Mouse (Mus musculus): ENCODE data around the gene Pnn. TPM values are rescaled to one million over a fixed set of nuclear protein-coding genes. Genes with fewer than 3 reads are reported as not detected.

Gene Pnn
- polyA plus RNA-seq, 1 experiment from 2014 or later = 71.3 TPM

DNA sequence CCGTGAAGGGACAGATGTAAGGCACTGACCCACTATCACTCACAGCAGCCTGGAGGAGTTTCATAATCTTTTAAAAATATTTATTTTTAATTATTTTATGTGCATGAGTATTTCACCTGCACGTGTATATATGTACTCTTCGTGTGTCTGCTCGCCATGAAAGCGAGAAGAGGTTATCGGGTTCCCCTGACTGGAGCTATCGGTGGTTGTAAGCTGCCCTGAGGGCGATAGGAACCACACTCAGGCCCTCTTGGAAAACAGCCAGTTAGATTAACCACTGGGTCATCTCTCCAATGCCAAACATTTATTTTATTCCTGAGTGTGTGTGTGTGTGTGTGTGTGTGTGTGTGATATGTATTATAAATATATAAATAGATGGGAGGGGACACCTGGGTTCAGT is 1.8 kb upstream of the Pnn start:
- DNase-seq (ENCODE audit: low spot score) (no peak), ATAC-seq (replicated peaks; ENCODE audit: low FRiP score, low TSS enrichment, low read depth) (no peak)
- no peak overlapping the region for H3K9ac ChIP-seq (ENCODE audit: low read length)
- H3K27ac ChIP-seq (ENCODE audit: low read depth) = no peak overlapping the region
- H3K4me1 ChIP-seq (replicated peaks; ENCODE audit: control insufficient read depth, insufficient read depth, low read length) = peaks cover 6% of the 10 kb centered on the region; the same call in 1 of the 2 replicates
- 92% methylated on average over 8 of the region's 8 CpGs for WGBS
- no peaks in the 10 kb centered on the region for H3K27me3 ChIP-seq (replicated peaks; ENCODE audit: control insufficient read depth, insufficient read depth, low read length)
- H3K4me3 ChIP-seq (ENCODE audit: low read depth, low read length) = no peak overlapping the region
- H3K4me2 ChIP-seq (ENCODE audit: low read length) = no peak overlapping the region
- H3K36me3 ChIP-seq (ENCODE audit: control insufficient read depth, insufficient read depth, low read length) = peaks cover 18% of the 10 kb centered on the region
- H3K9me3 ChIP-seq (ENCODE audit: control insufficient read depth, low read length) = no peaks in the 10 kb centered on the region

DNA sequence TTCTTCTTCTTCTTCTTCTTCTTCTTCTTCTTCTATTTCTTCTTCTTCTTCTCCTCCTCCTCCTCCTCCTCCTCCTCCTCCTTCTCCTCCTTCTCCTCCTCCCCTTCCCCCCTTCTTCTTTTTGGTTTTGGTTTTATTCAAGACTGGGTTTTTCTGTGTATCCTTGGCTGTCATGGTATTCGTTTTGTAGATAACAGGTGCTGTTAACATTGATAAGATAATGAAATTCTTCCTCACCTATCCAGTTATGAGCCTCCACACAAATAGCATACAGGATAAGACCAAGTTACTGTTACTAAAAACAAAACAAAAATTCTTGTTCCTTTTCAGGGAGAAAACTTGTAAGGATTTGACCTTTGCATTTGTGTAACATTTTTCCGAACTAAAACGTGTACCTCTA is 908 bp upstream of the Pnn start:
- H3K4me3 ChIP-seq (ENCODE audit: low read depth, low read length) = peak overlapping the region; percentile 90
- H3K27ac ChIP-seq (ENCODE audit: low read depth) = peak overlapping the region; percentile 90
- ATAC-seq (replicated peaks; ENCODE audit: low FRiP score, low TSS enrichment, low read depth) = no peak
- H3K9ac ChIP-seq (ENCODE audit: low read length) = peak overlapping the region; percentile 56; the same call in 1 of the 2 replicates
- H3K9me3 ChIP-seq (ENCODE audit: control insufficient read depth, low read length) = no peaks in the 10 kb centered on the region
- H3K4me1 ChIP-seq (replicated peaks; ENCODE audit: control insufficient read depth, insufficient read depth, low read length) = no peaks in the 10 kb centered on the region; the same call in 1 of the 2 replicates
- no peaks in the 10 kb centered on the region for H3K27me3 ChIP-seq (replicated peaks; ENCODE audit: control insufficient read depth, insufficient read depth, low read length)
- H3K4me2 ChIP-seq (ENCODE audit: low read length) = peak overlapping the region; percentile 70
- no peak for DNase-seq (ENCODE audit: low spot score)
- WGBS = 65% methylated on average over 3 of the region's 3 CpGs
- peaks cover 28% of the 10 kb centered on the region for H3K36me3 ChIP-seq (ENCODE audit: control insufficient read depth, insufficient read depth, low read length)

DNA sequence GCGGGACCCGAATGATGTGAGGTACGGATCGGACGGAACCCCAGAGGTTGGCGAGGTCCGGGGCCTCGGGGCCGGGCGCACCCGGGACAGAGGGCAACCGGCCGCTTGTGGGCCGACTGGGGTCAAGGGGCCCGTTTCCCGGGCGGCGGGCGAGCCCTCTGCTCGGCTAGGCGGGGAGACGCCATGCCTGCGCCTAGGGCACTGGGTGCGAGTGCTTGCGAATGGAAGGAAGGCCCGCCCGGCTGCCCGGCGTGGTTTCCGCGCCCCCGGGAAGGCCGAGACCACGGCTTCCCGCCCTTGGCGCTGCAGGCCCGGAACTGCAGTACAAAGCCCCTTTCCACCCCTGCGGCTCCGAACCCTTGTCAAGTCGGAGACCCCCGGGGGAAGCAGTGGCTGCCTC is 411 bp downstream of the Pnn start:
- Histone ChIP-seq H3K4me1 (replicated peaks; ENCODE audit: control insufficient read depth, insufficient read depth, low read length) (no peaks in the 10 kb centered on the region; the same call in 1 of the 2 replicates), H3K27ac (ENCODE audit: low read depth) (peak overlapping the region; percentile 88), H3K4me2 (ENCODE audit: low read length) (peak overlapping the region; percentile 66), H3K9me3 (ENCODE audit: control insufficient read depth, low read length) (no peaks in the 10 kb centered on the region), H3K27me3 (replicated peaks; ENCODE audit: control insufficient read depth, insufficient read depth, low read length) (no peaks in the 10 kb centered on the region), H3K9ac (ENCODE audit: low read length) (peak overlapping the region; percentile 99), H3K4me3 (ENCODE audit: low read depth, low read length) (peak overlapping the region; percentile 90), H3K36me3 (ENCODE audit: control insufficient read depth, insufficient read depth, low read length) (peaks cover 41% of the 10 kb centered on the region)
- WGBS = under 1% methylated on average over 41 of the region's 41 CpGs
- ATAC-seq (replicated peaks; ENCODE audit: low FRiP score, low TSS enrichment, low read depth) (peak; percentile 61; the same call in 1 of the 2 replicates), DNase-seq (ENCODE audit: low spot score) (no peak)

DNA sequence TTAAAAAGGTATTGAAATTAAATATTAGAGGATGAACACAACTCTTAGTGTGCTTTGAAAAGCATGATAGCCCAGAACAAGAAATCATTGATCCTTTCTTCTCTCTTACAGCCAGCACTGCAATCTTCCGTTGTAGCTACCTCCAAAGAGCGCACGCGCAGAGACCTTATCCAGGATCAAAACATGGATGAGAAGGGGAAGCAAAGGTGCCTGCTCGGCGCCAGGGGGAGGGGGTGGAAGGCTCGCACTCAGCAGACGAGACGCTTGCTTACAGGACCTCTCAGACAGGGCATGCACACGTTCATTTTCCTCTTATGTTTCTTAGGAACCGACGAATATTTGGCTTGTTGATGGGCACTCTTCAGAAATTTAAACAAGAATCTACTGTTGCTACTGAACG is 2.1 kb downstream of the Pnn start:
- Histone ChIP-seq H3K36me3 (ENCODE audit: control insufficient read depth, insufficient read depth, low read length) (peaks cover 52% of the 10 kb centered on the region), H3K4me3 (ENCODE audit: low read depth, low read length) (no peak overlapping the region), H3K27me3 (replicated peaks; ENCODE audit: control insufficient read depth, insufficient read depth, low read length) (no peaks in the 10 kb centered on the region), H3K4me1 (replicated peaks; ENCODE audit: control insufficient read depth, insufficient read depth, low read length) (no peaks in the 10 kb centered on the region; the same call in 1 of the 2 replicates), H3K9me3 (ENCODE audit: control insufficient read depth, low read length) (no peaks in the 10 kb centered on the region), H3K9ac (ENCODE audit: low read length) (no peak overlapping the region), H3K27ac (ENCODE audit: low read depth) (no peak overlapping the region), H3K4me2 (ENCODE audit: low read length) (no peak overlapping the region)
- no peak for ATAC-seq (replicated peaks; ENCODE audit: low FRiP score, low TSS enrichment, low read depth)
- WGBS = 93% methylated on average over 13 of the region's 13 CpGs
- peak; percentile 31 for DNase-seq (ENCODE audit: low spot score)

DNA sequence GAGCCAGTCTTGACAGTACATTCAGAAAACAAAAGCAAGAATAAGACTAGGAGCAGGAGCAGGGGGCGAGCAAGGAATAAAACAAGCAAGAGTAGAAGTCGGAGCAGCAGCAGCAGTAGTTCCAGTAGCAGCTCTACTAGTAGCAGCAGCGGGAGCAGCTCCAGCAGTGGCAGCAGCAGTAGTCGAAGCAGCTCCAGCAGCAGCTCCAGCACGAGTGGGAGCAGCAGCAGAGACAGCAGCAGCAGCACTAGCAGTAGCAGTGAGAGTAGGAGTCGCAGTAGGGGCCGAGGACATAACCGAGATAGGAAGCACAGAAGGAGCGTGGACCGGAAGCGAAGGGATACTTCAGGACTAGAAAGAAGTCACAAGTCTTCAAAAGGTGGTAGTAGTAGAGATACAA is 5.6 kb downstream of the Pnn start:
- 88% methylated on average over 11 of the region's 11 CpGs for WGBS
- H3K27ac ChIP-seq (ENCODE audit: low read depth) = no peak overlapping the region

DNA sequence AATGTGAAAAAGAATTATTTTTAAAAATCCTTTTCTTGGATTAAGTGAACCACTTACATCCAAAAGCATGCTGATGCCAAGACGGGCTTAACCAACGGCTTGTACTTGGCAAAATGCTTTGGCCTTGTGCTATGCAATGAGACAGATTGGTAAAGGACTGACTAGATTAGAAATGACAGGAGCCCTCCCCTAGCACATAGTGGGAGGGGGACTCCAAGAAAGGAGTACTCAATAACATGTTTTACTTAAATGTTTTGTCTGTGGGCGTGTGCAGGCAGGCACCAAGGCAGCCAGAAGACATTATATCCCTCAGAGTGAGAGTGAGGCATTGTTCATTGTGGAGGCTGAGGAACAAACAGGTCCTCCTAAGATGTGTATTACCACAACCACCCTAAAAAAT is 7.4 kb downstream of the Pnn start:
- Histone ChIP-seq H3K4me3 (ENCODE audit: low read depth, low read length) (no peak overlapping the region), H3K9ac (ENCODE audit: low read length) (no peak overlapping the region), H3K4me2 (ENCODE audit: low read length) (no peak overlapping the region), H3K27ac (ENCODE audit: low read depth) (no peak overlapping the region), H3K9me3 (ENCODE audit: control insufficient read depth, low read length) (no peaks in the 10 kb centered on the region), H3K36me3 (ENCODE audit: control insufficient read depth, insufficient read depth, low read length) (peaks cover 50% of the 10 kb centered on the region), H3K27me3 (replicated peaks; ENCODE audit: control insufficient read depth, insufficient read depth, low read length) (no peaks in the 10 kb centered on the region), H3K4me1 (replicated peaks; ENCODE audit: control insufficient read depth, insufficient read depth, low read length) (no peaks in the 10 kb centered on the region)
- ATAC-seq (replicated peaks; ENCODE audit: low FRiP score, low TSS enrichment, low read depth) (no peak), DNase-seq (ENCODE audit: low spot score) (no peak)
- WGBS = 90% methylated on average over 3 of the region's 3 CpGs

More for the DNA sequence above, 5.6 kb downstream of the Pnn start:
- no peak overlapping the region for H3K4me2 ChIP-seq (ENCODE audit: low read length)
- DNase-seq (ENCODE audit: low spot score) (no peak), ATAC-seq (replicated peaks; ENCODE audit: low FRiP score, low TSS enrichment, low read depth) (no peak)
- H3K4me3 ChIP-seq (ENCODE audit: low read depth, low read length) = no peak overlapping the region
- no peak overlapping the region for H3K9ac ChIP-seq (ENCODE audit: low read length)
- no peaks in the 10 kb centered on the region for H3K27me3 ChIP-seq (replicated peaks; ENCODE audit: control insufficient read depth, insufficient read depth, low read length)
- no peaks in the 10 kb centered on the region for H3K4me1 ChIP-seq (replicated peaks; ENCODE audit: control insufficient read depth, insufficient read depth, low read length)
- H3K9me3 ChIP-seq (ENCODE audit: control insufficient read depth, low read length) = no peaks in the 10 kb centered on the region
- H3K36me3 ChIP-seq (ENCODE audit: control insufficient read depth, insufficient read depth, low read length) = peaks cover 60% of the 10 kb centered on the region

DNA sequence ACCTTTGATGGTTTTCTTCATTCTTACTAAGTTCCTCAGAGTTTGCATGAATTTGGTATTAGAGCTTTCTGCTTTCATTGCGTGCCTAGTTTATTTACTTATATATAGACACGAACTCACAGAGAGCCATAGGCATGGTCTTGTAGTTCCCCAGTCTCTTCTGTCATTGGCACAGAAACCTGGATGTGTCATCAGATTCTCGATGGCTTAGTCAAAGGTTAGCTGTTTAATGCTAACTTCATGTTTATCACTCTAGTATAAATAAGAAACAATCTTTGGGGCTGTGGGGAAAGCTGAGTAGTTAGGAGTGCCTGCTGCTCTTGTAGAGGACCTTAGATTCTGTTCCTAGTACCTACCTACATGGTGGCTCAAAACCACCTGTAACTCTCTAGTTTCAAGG is 10.3 kb downstream of the Pnn start:
- no peak for ATAC-seq (replicated peaks; ENCODE audit: low FRiP score, low TSS enrichment, low read depth)
- no peaks in the 10 kb centered on the region for H3K4me1 ChIP-seq (replicated peaks; ENCODE audit: control insufficient read depth, insufficient read depth, low read length)
- no peaks in the 10 kb centered on the region for H3K27me3 ChIP-seq (replicated peaks; ENCODE audit: control insufficient read depth, insufficient read depth, low read length)
- no peak overlapping the region for H3K9ac ChIP-seq (ENCODE audit: low read length)
- H3K4me2 ChIP-seq (ENCODE audit: low read length) = no peak overlapping the region
- H3K9me3 ChIP-seq (ENCODE audit: control insufficient read depth, low read length) = no peaks in the 10 kb centered on the region
- no peak overlapping the region for H3K27ac ChIP-seq (ENCODE audit: low read depth)
- no peak overlapping the region for H3K4me3 ChIP-seq (ENCODE audit: low read depth, low read length)
- DNase-seq (ENCODE audit: low spot score) = no peak
- H3K36me3 ChIP-seq (ENCODE audit: control insufficient read depth, insufficient read depth, low read length) = peaks cover 20% of the 10 kb centered on the region
- WGBS = 83% methylated on average over 3 of the region's 3 CpGs

DNA sequence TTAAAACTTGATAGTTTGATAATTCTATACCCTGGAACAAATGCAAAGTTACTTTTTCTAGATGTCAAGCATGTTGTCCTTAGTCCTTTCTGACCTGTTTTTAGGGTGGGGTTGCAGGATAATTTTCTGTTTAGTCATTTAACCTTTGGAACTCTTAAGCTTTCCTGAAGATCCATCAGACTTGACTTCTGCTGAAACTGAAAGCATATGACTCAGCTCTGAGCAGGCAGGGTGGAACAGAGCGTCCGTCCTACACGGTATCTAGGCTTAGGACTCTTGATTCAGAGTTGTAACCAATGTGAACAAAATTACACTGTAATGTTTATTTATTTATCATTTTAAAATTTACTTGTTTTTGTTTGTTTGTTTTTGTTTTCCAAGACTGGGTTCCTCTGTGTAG is 11.2 kb downstream of the Pnn start:
- H3K4me2 ChIP-seq (ENCODE audit: low read length) = no peak overlapping the region
- WGBS = 90% methylated on average over 3 of the region's 3 CpGs
- H3K27ac ChIP-seq (ENCODE audit: low read depth) = no peak overlapping the region
- H3K9me3 ChIP-seq (ENCODE audit: control insufficient read depth, low read length) = no peaks in the 10 kb centered on the region
- ATAC-seq (replicated peaks; ENCODE audit: low FRiP score, low TSS enrichment, low read depth) (no peak), DNase-seq (ENCODE audit: low spot score) (no peak)
- H3K9ac ChIP-seq (ENCODE audit: low read length) = no peak overlapping the region
- H3K27me3 ChIP-seq (replicated peaks; ENCODE audit: control insufficient read depth, insufficient read depth, low read length) = no peaks in the 10 kb centered on the region
- peaks cover 13% of the 10 kb centered on the region for H3K36me3 ChIP-seq (ENCODE audit: control insufficient read depth, insufficient read depth, low read length)
- H3K4me1 ChIP-seq (replicated peaks; ENCODE audit: control insufficient read depth, insufficient read depth, low read length) = no peaks in the 10 kb centered on the region
- H3K4me3 ChIP-seq (ENCODE audit: low read depth, low read length) = no peak overlapping the region

DNA sequence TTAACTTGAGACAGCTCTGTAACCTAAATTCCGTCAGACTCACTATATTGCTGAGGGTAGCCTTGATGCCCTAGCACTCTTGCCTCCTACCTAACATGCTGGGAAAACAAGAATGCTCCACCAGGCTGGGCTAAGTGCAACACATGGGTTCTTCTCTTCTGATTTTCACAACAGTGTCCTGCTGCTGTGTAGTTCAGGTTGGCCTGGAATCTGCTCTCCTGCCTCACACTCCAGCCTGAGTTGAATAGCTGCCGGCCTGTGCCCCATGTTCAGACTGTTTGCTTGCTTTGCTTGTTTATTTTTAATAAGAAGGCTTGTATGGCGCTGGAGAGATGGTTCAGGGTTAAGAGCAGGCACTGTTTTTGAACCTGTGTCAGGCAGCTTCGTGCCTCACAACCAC is 13.8 kb downstream of the Pnn start:
- Histone ChIP-seq H3K4me2 (ENCODE audit: low read length) (no peak overlapping the region), H3K36me3 (ENCODE audit: control insufficient read depth, insufficient read depth, low read length) (no peaks in the 10 kb centered on the region), H3K27ac (ENCODE audit: low read depth) (no peak overlapping the region), H3K9ac (ENCODE audit: low read length) (no peak overlapping the region), H3K27me3 (replicated peaks; ENCODE audit: control insufficient read depth, insufficient read depth, low read length) (no peaks in the 10 kb centered on the region), H3K9me3 (ENCODE audit: control insufficient read depth, low read length) (no peaks in the 10 kb centered on the region), H3K4me3 (ENCODE audit: low read depth, low read length) (no peak overlapping the region), H3K4me1 (replicated peaks; ENCODE audit: control insufficient read depth, insufficient read depth, low read length) (no peaks in the 10 kb centered on the region)
- DNase-seq (ENCODE audit: low spot score) (no peak), ATAC-seq (replicated peaks; ENCODE audit: low FRiP score, low TSS enrichment, low read depth) (no peak)
- WGBS = 81% methylated on average over 4 of the region's 4 CpGs

All from intestine, embryonic 14.5 days (tissue).